ENCODE assay signal across 8 mouse cellular contexts in the genomic region with DNA sequence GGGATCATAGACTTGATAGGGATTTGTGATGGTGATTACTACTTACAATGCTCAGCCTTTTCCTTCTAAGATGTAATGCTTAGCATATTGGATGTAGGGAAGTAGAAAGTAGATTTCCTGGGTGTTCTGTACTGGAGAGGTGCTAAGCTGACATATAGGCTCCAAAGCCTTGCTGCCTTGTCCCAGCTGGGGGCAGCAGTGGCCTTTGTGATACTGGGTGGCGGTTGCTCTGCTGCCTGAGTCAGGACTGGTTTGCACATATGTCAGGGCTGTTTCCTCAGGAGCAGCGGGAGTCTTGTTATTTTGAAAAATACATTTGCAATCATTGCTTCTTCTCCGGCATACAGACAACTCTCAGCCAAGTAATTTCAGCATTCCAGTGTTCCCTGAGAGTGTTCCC. TPM values are rescaled to one million over a fixed set of nuclear protein-coding genes. Genes with fewer than 3 reads are reported as not detected.
DNase-seq lines count a peak whose midpoint lies in the region; ATAC-seq and TF ChIP-seq lines count a peak whose summit lies in the region.

No protein-coding gene starts in this region.

- TF ChIP-seq POLR2A in testis, adult 2 months (IDR thresholded peaks at IDR 0.05; ENCODE audit: control insufficient read depth, low read depth, low read length), result no peak
- TF ChIP-seq POLR2A in olfactory bulb, adult 2 months (IDR thresholded peaks at IDR 0.05; ENCODE audit: insufficient read depth, low read depth, low read length), result no peak

- no peak for DNase-seq in hindbrain, embryonic 10.5 days (ENCODE audit: low spot score)
- DNase-seq in testis, postnatal 14 days (ENCODE audit: low spot score), result no peak
- no peak for DNase-seq in gastrocnemius, postnatal 4 days (ENCODE audit: low spot score in 2 of 2)
- DNase-seq in urinary bladder, adult 18-20 months (ENCODE audit: low spot score in 2 of 2), result no peak

- ATAC-seq in hindbrain, embryonic 13.5 days (ENCODE audit: low FRiP score), result peak; percentile 75; the same call in 1 of the 2 replicates
- peak; percentile 79 for ATAC-seq in forebrain, embryonic 12.5 days (ENCODE audit: low FRiP score)

- H3K4me3 ChIP-seq in hindbrain, embryonic 13.5 days, result no peak overlapping the region
- no peak overlapping the region for H3K4me3 ChIP-seq in hindbrain, embryonic 10.5 days
- no peak overlapping the region for H3K4me3 ChIP-seq in testis, adult 2 months (ENCODE audit: control insufficient read depth, low read depth, low read length)
- H3K4me3 ChIP-seq in forebrain, embryonic 12.5 days (replicated peaks), result no peak overlapping the region
- no peak overlapping the region for H3K4me3 ChIP-seq in olfactory bulb, adult 2 months (ENCODE audit: insufficient read depth, low read depth, low read length)

- H3K36me3 ChIP-seq in hindbrain, embryonic 13.5 days, result peaks cover 8% of the 10 kb centered on the region; the same call in 1 of the 2 replicates
- peaks cover 33% of the 10 kb centered on the region for H3K36me3 ChIP-seq in hindbrain, embryonic 10.5 days
- no peaks in the 10 kb centered on the region for H3K36me3 ChIP-seq in testis, adult 2 months (ENCODE audit: control insufficient read depth, insufficient read depth, low read length)
- H3K36me3 ChIP-seq in forebrain, embryonic 12.5 days (replicated peaks), result no peaks in the 10 kb centered on the region; the same call in 1 of the 2 replicates

- WGBS in hindbrain, embryonic 13.5 days, result 68% methylated on average over 3 of the region's 3 CpGs
- WGBS in hindbrain, embryonic 10.5 days, result 83% methylated on average over 3 of the region's 3 CpGs
- 69% methylated on average over 3 of the region's 3 CpGs for WGBS in forebrain, embryonic 12.5 days
- WGBS in olfactory bulb, adult 2 months, result 77% methylated on average over 3 of the region's 3 CpGs

- H3K27ac ChIP-seq in hindbrain, embryonic 13.5 days, result no peak overlapping the region
- no peak overlapping the region for H3K27ac ChIP-seq in hindbrain, embryonic 10.5 days
- no peak overlapping the region for H3K27ac ChIP-seq in testis, adult 2 months (ENCODE audit: control insufficient read depth, insufficient read depth, low read depth, low read length)
- H3K27ac ChIP-seq in forebrain, embryonic 12.5 days, result no peak overlapping the region
- no peak overlapping the region for H3K27ac ChIP-seq in olfactory bulb, adult 2 months (ENCODE audit: insufficient read depth, low read depth, low read length)

- peak; percentile 21; the same call in 1 of the 2 replicates for TF ChIP-seq CTCF in testis, adult 2 months (IDR thresholded peaks at IDR 0.05; ENCODE audit: control insufficient read depth, insufficient read depth, insufficient replicate concordance, low read depth, low read length)
- TF ChIP-seq CTCF in olfactory bulb, adult 2 months (IDR thresholded peaks at IDR 0.05; ENCODE audit: insufficient read depth, low read depth, low read length), result peak; percentile 17; the same call in 1 of the 2 replicates

- H3K4me1 ChIP-seq in hindbrain, embryonic 13.5 days (replicated peaks), result peaks cover 5% of the 10 kb centered on the region; the same call in 1 of the 2 replicates
- no peaks in the 10 kb centered on the region for H3K4me1 ChIP-seq in hindbrain, embryonic 10.5 days (replicated peaks)
- no peaks in the 10 kb centered on the region for H3K4me1 ChIP-seq in testis, adult 2 months (ENCODE audit: control insufficient read depth, insufficient read depth, low read length)
- H3K4me1 ChIP-seq in forebrain, embryonic 12.5 days, result no peaks in the 10 kb centered on the region
- H3K4me1 ChIP-seq in olfactory bulb, adult 2 months (ENCODE audit: control insufficient read depth, insufficient read depth, low read length), result 0 out of 2 replicates have a peak, but pooled peaks cover 3% of the 10 kb centered on the region

- no peak overlapping the region for H3K9ac ChIP-seq in hindbrain, embryonic 13.5 days
- H3K9ac ChIP-seq in forebrain, embryonic 12.5 days, result no peak overlapping the region

- no peaks in the 10 kb centered on the region for H3K27me3 ChIP-seq in hindbrain, embryonic 13.5 days
- no peaks in the 10 kb centered on the region for H3K27me3 ChIP-seq in hindbrain, embryonic 10.5 days (ENCODE audit: insufficient read depth, poor library complexity, severe bottlenecking)
- no peaks in the 10 kb centered on the region for H3K27me3 ChIP-seq in testis, adult 2 months (ENCODE audit: control insufficient read depth, insufficient read depth, low read length)
- H3K27me3 ChIP-seq in forebrain, embryonic 12.5 days, result no peaks in the 10 kb centered on the region

- no peaks in the 10 kb centered on the region for H3K9me3 ChIP-seq in hindbrain, embryonic 13.5 days
- H3K9me3 ChIP-seq in hindbrain, embryonic 10.5 days, result no peaks in the 10 kb centered on the region
- no peaks in the 10 kb centered on the region for H3K9me3 ChIP-seq in forebrain, embryonic 12.5 days

- H3K4me2 ChIP-seq in hindbrain, embryonic 13.5 days, result no peak overlapping the region
- H3K4me2 ChIP-seq in forebrain, embryonic 12.5 days, result no peak overlapping the region

RNA-seq across cellular contexts. Expression of gene Fam173b, which starts 9.4 kb away (rescaled TPM):
- 11.2 and 11.5 TPM in 2 replicates for polyA plus RNA-seq in hindbrain, embryonic 13.5 days (2015; fragmentation: Nextera tagmentation; extraction: Ambion mirVana)
- polyA plus RNA-seq in hindbrain, embryonic 10.5 days (2016; fragmentation: Nextera tagmentation; extraction: Ambion mirVana), result 13.1 and 15.5 TPM in 2 replicates
- polyA plus RNA-seq in testis, adult 2 months (2012; rRNA removed), result 4.8 and 6.2 TPM in 2 replicates
- 12.5 and 13.2 TPM in 2 replicates for polyA plus RNA-seq in forebrain, embryonic 12.5 days (2016; fragmentation: Nextera tagmentation; extraction: Ambion mirVana)
- polyA plus RNA-seq in olfactory bulb, adult 2 months (2012; ENCODE audit: insufficient read depth, insufficient read length, low replicate concordance, missing spikeins), result not detected in 2 replicates
- 10 to 100 TPM; 12.7 to 13.7 TPM for total RNA-seq in gastrocnemius, postnatal 4 days (2021)

RNA-seq across cellular contexts. Expression of gene Cct5, which starts 9.4 kb away (rescaled TPM):
- 509 and 525 TPM in 2 replicates for polyA plus RNA-seq in hindbrain, embryonic 13.5 days (2015; fragmentation: Nextera tagmentation; extraction: Ambion mirVana)
- polyA plus RNA-seq in hindbrain, embryonic 10.5 days (2016; fragmentation: Nextera tagmentation; extraction: Ambion mirVana), result 698 and 751 TPM in 2 replicates
- polyA plus RNA-seq in testis, adult 2 months (2012; rRNA removed), result 208 and 217 TPM in 2 replicates
- 617 and 631 TPM in 2 replicates for polyA plus RNA-seq in forebrain, embryonic 12.5 days (2016; fragmentation: Nextera tagmentation; extraction: Ambion mirVana)
- 293 TPM in 1 of 2 replicates, not detected in the other for polyA plus RNA-seq in olfactory bulb, adult 2 months (2012; ENCODE audit: insufficient read depth, insufficient read length, low replicate concordance, missing spikeins)
- total RNA-seq in gastrocnemius, postnatal 4 days (2021), result 100 to 1,000 TPM; 230 to 241 TPM

RNA-seq across cellular contexts. Expression of gene Cmbl, which starts 45.8 kb away (rescaled TPM):
- 5.9 and 6.1 TPM in 2 replicates for polyA plus RNA-seq in hindbrain, embryonic 13.5 days (2015; fragmentation: Nextera tagmentation; extraction: Ambion mirVana)
- 1.6 and 2.0 TPM in 2 replicates for polyA plus RNA-seq in hindbrain, embryonic 10.5 days (2016; fragmentation: Nextera tagmentation; extraction: Ambion mirVana)
- 8.2 and 12.8 TPM in 2 replicates for polyA plus RNA-seq in testis, adult 2 months (2012; rRNA removed)
- polyA plus RNA-seq in forebrain, embryonic 12.5 days (2016; fragmentation: Nextera tagmentation; extraction: Ambion mirVana), result 1.5 and 2.1 TPM in 2 replicates
- polyA plus RNA-seq in olfactory bulb, adult 2 months (2012; ENCODE audit: insufficient read depth, insufficient read length, low replicate concordance, missing spikeins), result not detected in 2 replicates
- total RNA-seq in gastrocnemius, postnatal 4 days (2021), result 10 to 100 TPM; 52.5 to 63.7 TPM
